Mouse (Mus musculus) CH12F3 (cell line): Measurements from ENCODE around the gene Tecta.

Experiments
- in situ Hi-C: fragments of 300-500 bp; cut with MboI; formaldehyde crosslinking; loops from 2 replicates; pipeline ENCODE4 v1.14.3; 2020; ENCODE audit warnings: low sequenced_read_pairs

Gene Tecta

GRCm38 (mm10) chr9:42324640-42325394, 74.9 kb downstream of the Tecta start:
- in situ Hi-C loops: loop anchor here (25.0 kb wide), 1 partner anchor 612 kb away; the partner anchor contains the start of gene Grik4

- in situ Hi-C loops: no loop called here
Observed at GRCm38 (mm10) chr9:42323238-42323637, 76.5 kb downstream of the Tecta start.

GRCm38 (mm10) chr9:42321442-42321841, 78.3 kb downstream of the Tecta start:
- in situ Hi-C loops: no loop called here

- in situ Hi-C loops: no loop called here
Observed at GRCm38 (mm10) chr9:42320616-42321015, 79.1 kb downstream of the Tecta start.

DNA sequence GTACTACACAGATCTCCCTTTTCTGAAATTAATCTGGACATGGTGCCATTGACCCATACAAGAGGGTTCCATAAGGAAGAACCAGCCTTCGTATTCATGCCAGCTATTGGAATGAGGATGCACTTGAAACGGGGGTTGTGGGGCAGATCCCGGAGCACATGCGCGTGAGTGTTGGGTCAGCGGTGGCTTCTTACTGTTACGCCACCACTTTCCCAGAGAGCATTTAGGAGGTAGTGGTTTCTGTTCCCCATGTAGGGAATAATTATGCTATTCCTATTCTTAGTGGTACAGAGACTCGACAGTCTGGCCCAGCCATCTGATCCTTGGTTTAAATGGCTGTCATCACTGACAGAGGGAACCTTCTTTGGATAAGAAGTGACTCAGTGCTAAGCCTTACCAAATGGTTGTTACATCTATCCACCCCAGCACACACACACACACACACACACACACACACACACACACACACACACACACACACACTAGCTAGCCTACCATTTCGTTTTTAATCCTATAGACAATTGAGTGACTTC, 81.2 kb downstream of the Tecta start:
- in situ Hi-C loops: no loop called here

DNA sequence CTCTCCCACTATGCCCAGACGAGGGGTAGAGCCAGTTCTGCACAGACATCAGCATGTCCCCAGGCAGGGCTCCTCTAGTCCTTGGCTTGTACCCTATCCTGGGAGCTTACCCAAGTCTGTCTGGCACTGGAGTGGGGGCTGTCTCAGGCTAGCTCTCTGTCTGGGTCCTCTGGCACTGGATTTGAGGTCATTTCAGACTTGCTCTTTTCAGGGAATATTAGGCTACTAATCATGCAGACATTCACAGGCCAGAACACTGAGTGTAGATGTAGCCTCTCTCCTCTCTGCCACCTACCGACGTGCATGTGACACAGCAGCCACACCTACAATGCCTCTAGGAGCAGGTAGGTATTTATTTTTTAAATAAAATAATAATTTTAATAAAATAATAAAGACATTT, 82.4 kb downstream of the Tecta start:
- in situ Hi-C loops: no loop called here

DNA sequence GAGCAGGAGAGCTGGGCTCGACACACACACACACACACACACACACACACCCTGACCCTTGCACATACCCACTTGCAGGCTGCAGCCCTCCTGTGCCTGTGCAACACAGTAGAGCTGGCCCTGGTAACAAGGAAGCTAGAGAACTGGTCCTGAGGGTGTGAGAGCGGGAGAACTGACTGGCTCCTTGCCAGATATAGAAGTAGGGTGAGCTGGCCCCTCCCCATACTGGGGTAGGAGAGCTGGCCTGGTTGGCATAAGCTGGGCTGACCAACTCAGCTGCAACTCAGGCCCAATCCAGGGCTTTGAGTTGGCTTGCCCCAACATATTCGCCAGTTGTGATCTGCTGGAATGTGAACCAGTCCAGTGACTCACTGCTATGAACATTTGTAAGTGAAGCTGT, 83.9 kb downstream of the Tecta start:
- in situ Hi-C loops: no loop called here

- in situ Hi-C loops: no loop called here
Observed at GRCm38 (mm10) chr9:42314959-42315358, 84.8 kb downstream of the Tecta start.

DNA sequence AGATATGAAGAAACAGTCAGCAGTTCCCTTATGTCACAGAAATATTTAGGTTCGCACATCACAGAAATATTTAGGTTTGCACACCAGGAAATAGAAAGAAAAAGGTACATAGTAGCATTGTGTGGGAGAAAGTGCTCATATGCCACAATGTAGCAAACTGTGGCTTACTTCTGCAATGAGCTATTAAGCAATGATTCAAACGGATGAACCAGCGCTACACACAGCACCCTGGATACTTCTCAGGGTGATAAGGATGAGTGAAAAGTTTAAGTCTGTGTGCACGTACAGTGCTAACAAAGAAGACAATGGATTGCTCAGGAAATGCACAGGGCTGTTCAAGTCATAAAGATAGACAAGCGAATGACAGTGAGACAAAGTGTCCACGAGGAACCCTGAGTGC, 85.3 kb downstream of the Tecta start:
- in situ Hi-C loops: no loop called here

GRCm38 (mm10) chr9:42313872-42314271, 85.9 kb downstream of the Tecta start:
- in situ Hi-C loops: no loop called here

DNA sequence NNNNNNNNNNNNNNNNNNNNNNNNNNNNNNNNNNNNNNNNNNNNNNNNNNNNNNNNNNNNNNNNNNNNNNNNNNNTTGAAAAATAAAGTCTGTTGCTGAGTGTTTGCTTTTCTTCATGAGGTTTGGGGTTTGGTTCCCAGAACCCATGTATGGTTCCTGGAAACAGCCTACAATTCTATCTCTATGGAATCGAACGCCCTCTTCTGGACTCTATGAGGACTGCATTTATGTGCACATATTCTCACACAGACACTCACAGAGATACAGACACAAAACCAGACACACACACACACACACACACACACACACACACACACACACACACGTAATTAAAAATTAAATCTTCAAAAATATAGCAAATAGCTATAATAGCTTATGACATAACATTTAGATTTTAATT, 88.4 kb downstream of the Tecta start:
- in situ Hi-C loops: no loop called here

- in situ Hi-C loops: no loop called here
Observed at GRCm38 (mm10) chr9:42303894-42304293, 95.8 kb downstream of the Tecta start.

DNA sequence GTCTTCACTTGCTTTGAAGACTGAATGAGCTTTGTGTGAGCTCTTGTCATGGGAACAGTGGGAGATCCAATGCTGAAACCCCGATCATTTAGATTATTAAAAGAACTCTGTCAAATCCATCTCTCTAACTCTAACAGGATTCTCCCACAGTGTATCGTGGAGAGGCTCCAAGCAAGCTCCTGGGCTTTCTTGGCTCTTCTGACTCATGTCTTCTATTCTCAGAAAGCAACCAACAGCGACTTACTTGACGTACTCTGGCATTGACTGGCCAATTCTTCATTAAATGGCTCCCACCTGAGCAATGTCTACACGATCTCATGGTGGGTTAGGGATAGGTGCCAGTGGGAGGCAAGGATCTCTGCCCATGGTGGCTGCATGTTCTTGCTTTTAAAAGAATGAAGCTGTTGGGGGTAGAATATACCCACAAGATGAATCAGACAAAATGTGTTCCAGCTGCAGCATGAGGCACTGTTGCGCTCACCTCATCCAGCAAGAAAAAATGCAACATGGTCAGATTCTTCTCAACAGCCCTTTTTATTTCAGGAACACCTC, 98.6 kb downstream of the Tecta start:
- in situ Hi-C loops: no loop called here

DNA sequence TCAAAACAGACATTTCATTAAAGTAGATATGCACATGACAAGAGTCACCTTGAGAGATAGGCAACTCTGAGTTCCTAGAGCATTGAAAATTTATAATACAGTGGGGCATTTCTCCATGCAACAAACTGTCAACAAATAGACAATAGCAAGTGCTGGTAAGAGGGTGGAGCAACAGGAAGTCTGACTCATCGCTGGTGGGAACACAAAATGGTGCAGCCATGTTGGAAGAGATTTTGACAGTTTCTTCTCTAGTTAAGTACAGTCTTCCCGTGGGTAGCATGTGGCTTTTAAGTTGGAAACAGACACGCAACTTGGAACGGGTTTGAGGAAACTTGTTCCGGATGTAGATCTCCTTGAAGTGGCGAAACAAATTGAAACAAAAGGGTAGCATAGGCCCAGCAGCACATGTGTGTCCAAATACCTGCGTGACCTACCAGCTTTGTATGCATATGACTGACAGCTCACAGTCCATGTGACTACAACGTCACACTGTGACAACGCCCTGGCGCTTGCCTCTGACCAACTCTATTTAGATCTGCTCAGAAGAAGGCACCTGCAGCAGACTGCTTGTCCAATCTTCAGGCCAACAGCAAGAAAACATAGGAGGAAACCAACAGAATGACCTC, 103.3 kb downstream of the Tecta start:
- in situ Hi-C loops: no loop called here

DNA sequence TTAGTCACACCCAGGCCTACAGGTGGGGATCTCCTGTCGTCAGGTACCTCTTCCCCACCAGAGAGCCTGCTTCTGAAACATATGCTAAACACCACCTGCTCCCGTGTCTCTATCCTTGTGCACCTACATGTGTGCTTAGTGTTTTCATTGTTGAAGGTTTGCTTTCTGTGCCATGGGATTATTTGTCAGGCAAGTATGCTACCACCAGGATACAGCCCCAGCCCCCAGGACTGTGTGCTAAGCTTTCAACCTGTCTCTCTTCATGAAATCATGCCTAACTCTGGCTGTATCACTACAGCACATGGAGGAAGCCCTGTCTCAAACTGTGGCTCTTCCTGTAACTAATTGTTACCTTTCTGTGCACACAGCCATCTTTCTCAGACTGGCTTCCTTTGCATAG, 105.6 kb downstream of the Tecta start:
- in situ Hi-C loops: no loop called here

DNA sequence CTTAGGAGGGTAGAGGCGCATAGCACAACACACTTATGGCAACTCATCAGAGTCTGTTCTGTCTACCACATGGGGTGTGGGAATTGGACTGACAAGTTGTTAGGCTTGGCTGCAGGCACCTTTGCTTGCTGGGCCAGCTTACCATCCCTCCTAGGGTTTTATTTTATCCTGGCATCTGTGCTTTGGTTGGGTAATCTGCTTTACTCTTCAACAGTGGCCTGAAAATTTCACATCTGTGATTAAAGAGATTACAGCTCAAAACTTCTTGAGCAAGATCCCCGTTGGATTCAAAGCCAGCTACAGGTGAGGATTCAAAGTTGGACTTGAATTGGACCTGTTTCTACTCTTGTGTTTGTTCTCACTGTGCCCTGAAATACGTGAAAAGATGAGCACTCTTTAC, 106.1 kb downstream of the Tecta start:
- in situ Hi-C loops: no loop called here

GRCm38 (mm10) chr9:42293051-42293450, 106.7 kb downstream of the Tecta start:
- in situ Hi-C loops: no loop called here

- in situ Hi-C loops: no loop called here
Observed at GRCm38 (mm10) chr9:42279676-42280075, 120.1 kb downstream of the Tecta start.
